Mouse (Mus musculus): ENCODE measurements around the gene Slc7a6. TPM values are rescaled to one million over a fixed set of nuclear protein-coding genes. Genes with fewer than 3 reads are reported as not detected.
"Not testable (repeated sequence)": the region's sequence is repeated elsewhere in the genome, so short reads cannot be mapped to it uniquely, and the experiment has no call there.

Gene Slc7a6
- total RNA-seq, 2 experiments from 2014 or later, result 24.9 to 26.5 TPM

- Histone ChIP-seq H3K4me3 (no peak overlapping the region), H3K27ac (peak overlapping the region; percentile 9; the same call in 1 of the 2 replicates)
- TF ChIP-seq CTCF (IDR thresholded peaks at IDR 0.05), result peak; percentile 71
- no peak for DNase-seq (ENCODE audit: extremely low spot score in 1 of 2, low spot score in 2 of 2)
- intact Hi-C loops (cut with DNase I), result loop anchor here (2.0 kb wide), 2 partner anchors 34 to 58 kb away; no protein-coding TSS in a partner anchor
Observed at GRCm38 (mm10) chr8:106198741-106199140, 30.1 kb downstream of the Slc7a6 start.

GRCm38 (mm10) chr8:106199596-106199995 is 30.9 kb downstream of the Slc7a6 start:
- H3K27ac ChIP-seq; DNase-seq (ENCODE audit: extremely low spot score in 1 of 2, low spot score in 2 of 2); H3K4me3 ChIP-seq: not testable (repeated sequence)
- intact Hi-C loops (cut with DNase I), result loop anchor here (2.0 kb wide), 2 partner anchors 35 to 59 kb away; no protein-coding TSS in a partner anchor

- Histone ChIP-seq H3K4me3 (peak overlapping the region; percentile 89), H3K27ac (peak overlapping the region; percentile 96)
- intact Hi-C loops (cut with DNase I), result loop anchor here (2.0 to 10.0 kb wide), 4 partner anchors 41 to 1155 kb away; partner anchors contain the start of genes Slc7a6 and Smpd3
- DNase-seq (ENCODE audit: extremely low spot score in 1 of 2, low spot score in 2 of 2), result no peak
- no peak for TF ChIP-seq CTCF (IDR thresholded peaks at IDR 0.05)
Observed at GRCm38 (mm10) chr8:106210035-106210731, 41.5 kb downstream of the Slc7a6 start.

GRCm38 (mm10) chr8:106210821-106211345 is 42.2 kb downstream of the Slc7a6 start, which contains the start of the genes Slc7a6os and Prmt7:
Gene Slc7a6os (minus strand): TSS chr8:106210935.
Gene Prmt7 (plus strand): TSS chr8:106210936.
- DNase-seq (ENCODE audit: extremely low spot score in 1 of 2, low spot score in 2 of 2), result peak; percentile 96 to 98
- peak within 1 kb of the TSS; percentile 89 for H3K4me3 ChIP-seq
- TF ChIP-seq CTCF (IDR thresholded peaks at IDR 0.05), result no peak; the same call in 1 of the 2 replicates
- H3K27ac ChIP-seq, result peak within 1 kb of the TSS; percentile 96
- intact Hi-C loops (cut with DNase I), result loop anchor here (2.0 to 10.0 kb wide), 4 partner anchors 42 to 1154 kb away; partner anchors contain the start of genes Slc7a6 and Smpd3

GRCm38 (mm10) chr8:106211421-106211820 is 42.8 kb downstream of the Slc7a6 start:
- intact Hi-C loops (cut with DNase I), result loop anchor here (2.0 to 10.0 kb wide), 4 partner anchors 43 to 1153 kb away; partner anchors contain the start of genes Slc7a6 and Smpd3
- H3K27ac ChIP-seq, result peak overlapping the region; percentile 76
- peak overlapping the region; percentile 89 for H3K4me3 ChIP-seq
- no peak for DNase-seq (ENCODE audit: extremely low spot score in 1 of 2, low spot score in 2 of 2)
- no peak for TF ChIP-seq CTCF (IDR thresholded peaks at IDR 0.05)

- DNase-seq (ENCODE audit: extremely low spot score in 1 of 2, low spot score in 2 of 2), result no peak
- intact Hi-C loops (cut with DNase I), result loop anchor here (5.0 to 10.0 kb wide), 2 partner anchors 188 to 1151 kb away; no protein-coding TSS in a partner anchor
- no peak for TF ChIP-seq CTCF (IDR thresholded peaks at IDR 0.05)
- Histone ChIP-seq H3K27ac (no peak overlapping the region), H3K4me3 (no peak overlapping the region)
Observed at GRCm38 (mm10) chr8:106213959-106214358, 45.3 kb downstream of the Slc7a6 start.

GRCm38 (mm10) chr8:106219620-106220019 is 51.0 kb downstream of the Slc7a6 start:
- Histone ChIP-seq H3K27ac (no peak overlapping the region), H3K4me3 (no peak overlapping the region)
- intact Hi-C loops (cut with DNase I), result loop anchor here (10.0 kb wide), 1 partner anchor 1145 kb away; no protein-coding TSS in a partner anchor
- no peak for DNase-seq (ENCODE audit: extremely low spot score in 1 of 2, low spot score in 2 of 2)
- TF ChIP-seq CTCF (IDR thresholded peaks at IDR 0.05), result peak; percentile 11; the same call in 1 of the 2 replicates

- peak; percentile 41 to 56 for DNase-seq (ENCODE audit: extremely low spot score in 1 of 2, low spot score in 2 of 2)
- no peak overlapping the region for H3K27ac ChIP-seq
- TF ChIP-seq CTCF (IDR thresholded peaks at IDR 0.05), result peak; percentile 87
- intact Hi-C loops (cut with DNase I), result loop anchor here (2.0 to 5.0 kb wide), 2 partner anchors 86 to 176 kb away; no protein-coding TSS in a partner anchor
- H3K4me3 ChIP-seq, result no peak overlapping the region
Observed at GRCm38 (mm10) chr8:106226589-106226988, 57.9 kb downstream of the Slc7a6 start.

GRCm38 (mm10) chr8:106231536-106231935 is 62.9 kb downstream of the Slc7a6 start:
- no peak for DNase-seq (ENCODE audit: extremely low spot score in 1 of 2, low spot score in 2 of 2)
- Histone ChIP-seq H3K4me3 (no peak overlapping the region), H3K27ac (no peak overlapping the region)
- intact Hi-C loops (cut with DNase I), result no loop called here
- TF ChIP-seq CTCF (IDR thresholded peaks at IDR 0.05), result no peak

GRCm38 (mm10) chr8:106232751-106233150 is 64.1 kb downstream of the Slc7a6 start:
- no peak overlapping the region for H3K4me3 ChIP-seq
- intact Hi-C loops (cut with DNase I), result no loop called here
- no peak for DNase-seq (ENCODE audit: extremely low spot score in 1 of 2, low spot score in 2 of 2)
- no peak overlapping the region for H3K27ac ChIP-seq
- no peak for TF ChIP-seq CTCF (IDR thresholded peaks at IDR 0.05)

- TF ChIP-seq CTCF (IDR thresholded peaks at IDR 0.05), result no peak
- no peak overlapping the region for H3K27ac ChIP-seq
- intact Hi-C loops (cut with DNase I), result no loop called here
- peak in 1 of 2 experiments; percentile 25 for DNase-seq (ENCODE audit: extremely low spot score in 1 of 2, low spot score in 2 of 2)
- no peak overlapping the region for H3K4me3 ChIP-seq
Observed at GRCm38 (mm10) chr8:106234567-106235261, 66.1 kb downstream of the Slc7a6 start.

Measured in left cerebral cortex, adult 2 months (tissue).